Mouse (Mus musculus) gastrocnemius, postnatal 25 days (tissue): ENCODE results near the gene Rfx2. TPM values are rescaled to one million over a fixed set of nuclear protein-coding genes. Genes with fewer than 3 reads are reported as not detected.

Experiments
- DNase-seq: peaks from one replicate; pipeline ENCODE4 v3.0.0; 2022
- total RNA-seq, 2 experiments: library from RNA; stranded (reverse); gene quantifications; 1 replicate in 1 of 2; 2 replicates in 1 of 2; pipeline ENCODE4 v1.2.3; 2021

Gene Rfx2
- total RNA-seq, 2 experiments from 2014 or later: 3.0 to 4.1 TPM

DNA sequence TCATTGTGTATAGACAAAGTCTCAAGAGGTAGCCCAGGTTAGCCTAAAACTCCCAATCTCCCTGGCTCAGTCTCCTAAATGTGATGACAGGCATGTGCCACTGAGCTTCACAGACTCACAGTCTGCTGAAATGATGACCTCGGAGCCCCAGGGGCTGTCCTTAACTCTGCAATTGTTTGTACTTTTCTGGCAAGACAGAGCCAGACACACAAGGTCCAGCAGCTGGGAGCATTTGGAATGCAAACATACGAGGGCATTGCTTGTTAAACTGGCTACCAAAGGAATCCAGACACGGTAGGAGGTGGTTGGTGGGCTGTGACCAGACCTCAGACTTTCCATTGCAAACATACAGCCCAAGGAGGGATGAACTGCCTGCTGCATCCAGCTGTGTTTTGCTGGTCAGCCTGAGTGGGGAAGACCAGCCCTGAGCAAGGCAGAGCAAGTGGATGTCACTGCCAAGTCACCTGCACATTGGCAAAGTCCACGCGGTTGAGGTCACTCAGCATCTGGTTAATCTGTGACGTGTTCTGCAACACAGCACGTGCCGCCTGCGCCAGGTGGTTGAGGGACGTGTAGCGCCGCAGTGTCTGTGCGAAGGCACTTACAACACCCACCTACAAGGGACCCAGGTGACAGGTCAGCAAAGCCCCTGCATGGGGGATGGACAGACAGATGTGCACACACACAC lies 50.4 kb downstream of the Rfx2 start:
- no peak for DNase-seq

DNA sequence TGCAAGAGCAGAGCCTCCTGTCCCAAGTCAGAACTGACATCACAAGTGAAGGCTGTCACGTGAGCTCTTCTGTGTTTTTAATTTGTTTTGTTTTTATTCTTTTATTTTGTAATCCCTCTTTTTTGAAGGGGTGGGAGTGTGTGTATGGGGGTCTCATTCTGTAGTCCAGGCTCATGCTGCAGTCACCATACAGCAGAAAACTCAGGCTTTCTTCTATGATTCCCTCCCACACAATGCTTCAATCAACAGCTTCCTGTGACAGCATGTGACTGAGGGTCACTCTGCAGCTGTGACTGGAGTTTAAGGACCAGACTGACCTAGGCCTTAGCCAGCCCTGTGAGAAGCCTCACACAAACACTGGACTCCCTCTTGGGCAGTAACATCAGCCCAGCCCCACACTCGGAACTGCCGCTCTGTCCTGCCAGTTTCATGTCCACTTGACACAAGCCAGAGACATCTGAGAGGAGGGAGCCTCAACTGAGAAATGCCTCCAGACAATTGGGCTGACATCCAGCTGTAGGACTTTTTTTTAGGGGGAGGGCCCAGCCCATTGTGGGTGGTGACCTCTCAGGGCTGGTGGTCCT lies 51.9 kb downstream of the Rfx2 start:
- no peak for DNase-seq

DNA sequence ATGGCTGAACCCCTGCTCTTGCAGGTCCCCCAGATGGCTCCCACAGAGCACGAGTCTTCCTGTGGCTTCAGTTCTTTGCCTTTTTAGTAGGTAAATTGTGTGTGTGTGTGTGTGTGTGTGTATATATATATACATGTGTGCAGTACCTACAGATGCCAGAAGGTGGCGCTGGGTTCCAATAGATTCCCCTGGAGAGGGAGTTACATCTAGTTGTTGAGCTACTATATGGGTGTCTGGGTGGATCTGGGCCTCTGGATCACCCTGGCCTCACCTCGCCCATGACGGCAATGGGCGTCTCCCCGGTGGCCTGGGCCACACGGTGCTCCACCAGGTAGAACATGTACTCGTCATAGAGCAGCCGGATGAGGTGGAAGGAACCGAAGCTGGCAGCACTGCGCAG lies 53.2 kb downstream of the Rfx2 start:
- DNase-seq: no peak

DNA sequence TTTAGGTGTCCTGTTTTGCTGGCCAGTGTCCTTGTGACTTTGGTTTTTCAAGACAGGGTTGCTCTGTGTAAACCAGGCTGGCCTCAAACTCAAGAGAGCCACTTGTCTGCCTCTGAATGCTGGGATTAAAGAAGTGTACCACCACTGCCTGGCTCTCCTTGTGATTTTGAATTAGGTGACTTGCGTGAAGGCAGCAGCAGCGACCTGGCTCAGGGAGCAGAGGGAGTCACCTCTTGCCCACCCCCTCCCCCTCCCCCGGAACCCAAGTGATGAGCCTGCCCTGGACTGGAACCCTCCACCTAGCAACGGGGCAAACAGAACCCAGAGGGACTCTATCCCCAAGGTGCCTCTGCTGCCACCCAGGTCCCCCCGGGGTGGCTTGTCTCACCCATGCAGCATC lies 60.9 kb downstream of the Rfx2 start, which contains the start of gene Prr22:
TSS of gene Prr22 (plus strand) at position 301 of the 400 bp plus-strand sequence.
- DNase-seq: no peak

DNA sequence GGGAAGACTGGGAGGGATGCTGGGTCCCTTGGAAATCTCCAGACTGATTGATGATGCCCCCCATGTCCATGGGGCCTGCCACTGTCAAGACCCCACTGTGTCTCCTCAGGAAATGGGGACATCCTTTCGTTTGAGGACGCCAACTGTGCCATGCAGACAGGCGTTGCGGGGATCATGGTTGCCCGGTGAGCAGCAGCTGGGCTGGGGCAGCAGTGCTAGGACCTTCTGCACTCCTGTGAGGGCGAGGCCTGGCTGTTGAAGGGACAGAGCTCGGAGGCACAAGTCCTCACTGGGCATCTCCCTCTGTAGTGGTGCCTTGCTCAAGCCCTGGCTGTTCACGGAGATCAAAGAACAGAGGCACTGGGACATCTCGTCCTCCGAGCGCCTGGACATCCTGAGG lies 61.9 kb downstream of the Rfx2 start:
- no peak for DNase-seq

DNA sequence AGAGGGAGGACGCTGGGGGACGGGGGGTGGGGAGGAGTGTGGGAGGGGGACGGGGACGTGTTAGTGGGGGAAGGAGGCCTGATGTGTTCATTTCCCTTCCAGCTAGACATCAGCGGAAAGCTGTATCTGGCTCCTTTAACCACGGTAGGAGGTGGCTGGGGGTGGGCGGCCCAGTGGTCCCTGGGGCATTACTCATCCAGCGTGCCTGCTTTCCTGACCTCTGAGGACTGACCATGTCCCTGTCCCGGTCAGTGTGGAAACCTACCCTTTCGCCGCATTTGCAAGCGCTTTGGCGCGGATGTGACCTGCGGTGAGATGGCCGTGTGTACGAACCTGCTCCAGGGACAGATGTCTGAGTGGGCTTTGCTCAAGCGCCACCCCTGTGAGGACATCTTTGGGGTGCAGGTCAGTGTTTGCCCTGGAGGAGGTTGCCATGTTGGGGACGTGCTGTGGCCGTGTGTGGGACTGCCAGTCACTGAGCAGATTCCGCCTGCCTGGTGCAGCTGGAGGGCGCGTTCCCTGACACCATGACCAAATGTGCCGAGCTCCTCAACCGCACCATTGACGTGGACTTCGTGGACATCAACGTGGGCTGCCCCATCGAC lies 63.2 kb downstream of the Rfx2 start:
- DNase-seq: no peak

DNA sequence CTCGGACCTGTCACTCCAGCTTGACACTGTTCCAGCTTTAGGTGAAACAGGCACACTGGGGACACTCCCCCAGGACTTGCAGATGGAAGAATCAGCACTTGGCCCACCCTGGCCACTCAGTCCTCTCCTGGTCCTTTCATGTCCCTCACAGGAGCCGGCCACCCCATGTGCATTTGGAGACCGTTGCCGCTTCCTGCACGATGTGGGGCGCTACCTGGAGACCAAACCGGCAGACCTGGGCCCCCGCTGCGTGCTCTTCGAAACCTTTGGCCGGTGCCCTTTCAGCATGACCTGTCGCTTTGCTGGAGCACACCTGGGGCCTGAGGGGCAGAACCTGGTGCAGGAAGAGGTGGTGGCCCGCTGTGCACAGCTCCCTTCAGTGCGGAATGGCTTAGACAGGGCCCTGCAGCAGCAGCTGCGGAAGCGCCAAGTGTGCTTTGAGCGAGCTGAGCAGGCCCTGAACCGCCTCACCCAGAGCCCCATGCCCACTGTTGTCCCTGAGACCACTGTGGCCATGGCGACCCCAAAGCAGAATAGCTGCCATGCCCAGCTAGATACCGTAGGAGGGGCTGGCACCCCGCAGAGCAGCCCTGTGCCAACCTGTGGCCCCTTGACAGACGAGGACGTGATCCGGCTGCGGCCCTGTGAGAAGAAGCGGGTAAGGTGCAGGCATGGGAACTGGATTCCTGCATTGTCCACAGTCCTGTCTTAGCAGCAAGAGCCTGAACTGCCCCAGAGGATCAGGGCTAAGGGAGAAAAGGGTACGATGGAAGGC lies 64.0 kb downstream of the Rfx2 start:
- DNase-seq: no peak

DNA sequence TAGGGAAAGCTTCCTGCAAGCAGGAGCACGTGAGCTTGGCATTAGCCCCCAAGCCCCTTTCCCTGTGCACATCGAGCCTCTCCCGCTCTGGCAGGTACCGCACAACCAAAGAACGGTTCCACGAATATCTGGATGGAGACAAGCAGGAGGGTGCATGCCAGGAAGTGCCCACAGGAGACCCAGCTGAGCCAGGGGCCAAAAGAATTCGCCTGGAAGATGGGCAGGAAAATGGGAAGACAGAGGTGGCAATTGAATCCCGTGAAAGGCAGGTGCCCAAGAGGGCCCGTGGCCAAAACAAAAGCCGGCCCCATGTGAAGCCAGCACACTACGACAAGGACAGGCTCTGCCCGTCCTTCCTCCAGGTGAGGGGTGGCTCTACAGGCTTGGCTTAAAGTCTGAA lies 65.4 kb downstream of the Rfx2 start:
- DNase-seq: no peak

DNA sequence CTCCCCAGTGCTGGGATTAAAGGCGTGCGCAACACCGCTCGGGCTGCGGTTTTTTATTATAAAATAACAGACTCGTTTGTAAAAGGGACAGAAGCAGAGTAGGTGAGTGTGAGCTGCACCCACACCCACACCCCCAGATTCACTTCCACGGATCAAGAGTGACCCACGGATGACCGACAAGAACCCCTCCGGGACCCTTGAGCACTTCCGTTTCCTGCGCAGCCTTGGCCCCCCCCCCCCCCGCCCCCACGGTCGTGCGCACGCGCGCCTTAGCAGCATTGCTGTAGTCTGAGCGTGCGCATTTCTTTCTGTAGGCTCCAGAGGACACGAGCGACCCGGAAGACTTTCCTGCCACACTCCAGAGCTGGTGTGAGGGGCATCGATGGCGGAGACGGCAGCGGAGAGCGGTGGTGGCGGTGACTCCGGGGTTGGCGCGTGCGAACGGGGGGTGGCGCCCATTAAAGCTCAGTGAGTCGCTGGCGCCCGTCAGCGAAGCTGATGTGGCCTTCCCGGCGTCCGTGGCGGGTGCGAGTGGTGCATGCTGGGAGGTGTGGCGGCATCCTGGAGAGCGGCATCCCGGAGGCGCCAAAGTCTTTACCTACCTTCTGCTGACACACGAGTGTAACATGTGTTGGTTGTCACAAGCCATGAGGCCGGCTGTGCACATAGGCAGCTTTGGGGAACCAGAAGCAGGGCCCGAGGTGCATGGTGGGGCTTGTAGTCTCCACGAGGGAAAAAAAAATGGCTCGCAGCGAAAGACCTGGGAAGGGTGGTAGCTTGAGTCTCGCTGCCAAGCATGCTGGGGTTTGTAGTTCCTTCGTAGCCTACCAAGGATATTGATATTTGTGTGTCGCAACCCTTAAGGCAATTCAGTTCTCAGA lies 66.1 kb downstream of the Rfx2 start, which contains the start of gene Dus3l:
TSS of gene Dus3l (plus strand) at position 284 of the 881 bp plus-strand sequence.
- DNase-seq: peak; percentile 88

DNA sequence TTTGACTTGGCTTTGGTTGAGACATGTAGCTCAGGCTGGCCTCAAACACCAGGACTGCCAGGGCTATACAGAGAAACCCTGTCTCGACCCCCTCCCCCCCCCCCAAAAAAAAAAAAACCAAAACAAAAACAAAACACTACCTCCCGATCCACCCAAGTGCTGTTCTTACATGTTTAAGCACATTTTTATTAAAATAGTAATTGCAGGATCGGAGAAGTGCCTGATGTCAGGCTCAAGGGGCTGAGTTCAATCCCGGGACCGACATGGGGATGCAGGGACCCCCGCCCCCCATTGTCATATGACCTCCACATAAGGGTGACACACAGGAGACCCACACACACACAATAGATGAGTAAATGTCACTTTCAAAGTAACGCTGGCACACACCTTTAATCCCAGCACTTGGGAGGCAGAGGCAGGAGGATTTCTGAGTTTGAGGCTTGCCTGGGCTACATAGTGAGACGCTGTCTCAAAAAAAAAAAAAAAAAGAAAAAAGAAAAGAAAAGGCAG lies 67.0 kb downstream of the Rfx2 start:
- no peak for DNase-seq

DNA sequence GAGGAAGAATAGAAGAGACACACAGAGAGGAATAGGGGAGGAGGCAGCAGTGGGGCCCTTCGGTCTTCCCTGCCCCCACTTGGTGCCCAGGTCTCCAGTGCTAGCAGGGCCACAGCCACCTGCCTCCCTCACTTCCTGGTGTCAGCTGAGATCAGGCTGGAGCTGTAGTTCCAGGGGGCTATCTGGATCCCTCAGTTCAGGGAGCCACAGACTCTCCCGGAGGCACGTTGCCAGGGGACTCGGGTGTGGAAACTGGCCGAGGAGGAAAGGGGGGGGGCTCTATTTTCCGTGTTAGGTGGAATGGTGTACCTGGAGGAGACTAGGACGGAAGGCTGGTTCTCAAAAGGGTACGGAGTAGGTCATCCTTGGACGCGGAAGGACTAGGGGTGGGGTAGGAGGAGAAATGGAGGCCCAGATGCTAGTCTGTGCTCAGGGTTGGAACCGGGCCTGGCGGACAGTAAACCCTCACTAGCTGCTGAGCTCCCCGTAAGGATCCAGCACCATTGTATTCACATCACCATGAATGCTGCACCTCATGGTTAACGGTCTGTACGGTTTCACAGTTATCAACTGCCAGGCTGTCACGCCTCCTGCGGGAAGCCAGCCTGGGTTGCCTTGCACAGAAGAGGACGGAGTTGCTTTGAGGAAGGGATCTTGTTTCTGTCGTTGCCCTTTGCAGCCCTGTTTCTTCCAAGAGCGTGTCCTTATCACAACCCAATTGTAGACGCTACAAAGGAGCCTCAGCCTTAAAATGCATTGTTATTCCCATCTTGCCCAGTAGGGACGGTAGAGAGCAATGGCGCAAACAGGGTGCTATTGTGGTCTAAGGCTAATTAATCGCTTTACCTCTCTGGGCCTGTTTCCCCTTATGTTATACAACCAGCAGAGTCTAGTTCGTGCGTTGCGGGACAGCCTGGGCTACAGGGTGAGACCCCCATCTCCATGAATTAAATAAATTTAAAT lies 67.8 kb downstream of the Rfx2 start:
- DNase-seq: no peak

DNA sequence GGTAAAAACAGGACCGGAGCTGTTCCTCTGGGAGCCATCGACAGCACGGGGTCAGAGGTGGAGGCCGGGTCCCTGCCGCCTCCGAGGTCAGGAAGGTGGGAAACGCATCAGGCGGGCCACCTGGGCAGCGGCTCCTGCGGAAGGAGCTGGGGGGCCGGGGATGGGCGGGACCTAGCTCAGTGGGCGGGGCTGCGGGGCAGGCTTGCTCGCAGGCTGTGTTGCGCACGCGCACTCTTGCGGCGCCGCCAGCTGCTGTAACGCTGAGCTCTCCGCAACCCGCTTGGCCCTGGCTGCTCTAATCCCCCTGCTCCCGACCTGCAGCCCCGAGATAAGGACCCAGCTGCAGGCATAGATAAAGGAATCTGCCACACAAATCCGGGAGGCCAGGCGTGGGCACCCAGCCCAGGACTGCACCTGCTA lies 68.8 kb downstream of the Rfx2 start:
- peak; percentile 86 for DNase-seq

DNA sequence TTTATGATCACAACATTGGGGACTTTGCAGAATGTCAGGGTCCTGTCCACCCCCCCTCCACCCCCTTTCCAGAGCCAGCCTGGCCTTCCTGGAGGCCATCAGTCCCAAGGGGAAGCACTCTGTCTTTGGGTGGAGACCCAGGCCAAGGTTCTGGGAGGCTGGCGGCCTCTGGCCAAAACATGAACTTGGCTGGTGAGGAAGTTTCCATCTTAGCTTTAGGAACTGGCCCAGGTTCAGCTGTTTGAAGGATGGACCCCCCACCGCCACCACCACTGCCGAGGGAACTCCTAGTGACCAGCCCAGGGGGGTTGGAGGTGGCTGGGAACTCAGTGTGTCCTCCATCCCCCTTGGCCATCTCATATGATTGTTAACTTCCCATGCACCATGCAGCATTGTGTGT lies 69.7 kb downstream of the Rfx2 start:
- DNase-seq: no peak

DNA sequence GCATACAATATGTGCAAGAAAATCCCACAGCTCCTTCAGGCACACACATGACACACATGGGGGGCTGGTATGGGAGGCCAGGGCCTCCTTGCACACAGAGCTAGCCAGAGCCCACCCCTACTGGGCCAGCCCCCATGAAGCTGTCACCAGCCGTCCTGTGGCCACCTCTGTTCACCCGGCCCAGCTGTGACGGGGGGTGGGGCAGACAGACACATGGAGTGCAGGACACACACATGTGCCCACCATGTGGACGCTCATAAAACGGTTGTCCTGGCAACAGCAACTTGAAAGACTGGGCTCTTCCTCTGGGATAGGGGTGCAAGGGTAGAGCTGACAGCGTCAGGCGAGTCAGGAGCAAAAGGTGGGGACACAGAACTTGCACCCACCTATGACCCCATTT lies 71.6 kb downstream of the Rfx2 start:
- no peak for DNase-seq

DNA sequence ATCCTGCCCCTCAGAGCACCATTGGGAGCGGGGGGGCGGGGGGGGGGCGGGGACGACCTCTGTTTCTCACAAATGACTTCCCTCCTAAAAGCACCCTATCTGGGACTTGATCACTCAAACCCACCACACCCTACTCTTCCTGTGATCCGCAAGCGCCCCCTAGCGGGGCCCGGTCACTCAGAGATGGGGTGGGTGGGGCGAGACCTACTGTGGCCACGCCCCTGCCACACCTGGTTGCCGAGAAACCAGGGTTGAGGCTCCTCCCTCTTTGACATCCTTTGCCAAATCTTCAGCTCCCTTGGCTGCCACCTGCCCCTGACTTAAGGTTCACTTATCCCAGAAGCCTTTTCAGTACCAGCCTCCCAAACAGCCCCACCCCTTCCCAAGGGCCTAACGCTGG lies 72.7 kb downstream of the Rfx2 start:
- peak; percentile 55 for DNase-seq

DNA sequence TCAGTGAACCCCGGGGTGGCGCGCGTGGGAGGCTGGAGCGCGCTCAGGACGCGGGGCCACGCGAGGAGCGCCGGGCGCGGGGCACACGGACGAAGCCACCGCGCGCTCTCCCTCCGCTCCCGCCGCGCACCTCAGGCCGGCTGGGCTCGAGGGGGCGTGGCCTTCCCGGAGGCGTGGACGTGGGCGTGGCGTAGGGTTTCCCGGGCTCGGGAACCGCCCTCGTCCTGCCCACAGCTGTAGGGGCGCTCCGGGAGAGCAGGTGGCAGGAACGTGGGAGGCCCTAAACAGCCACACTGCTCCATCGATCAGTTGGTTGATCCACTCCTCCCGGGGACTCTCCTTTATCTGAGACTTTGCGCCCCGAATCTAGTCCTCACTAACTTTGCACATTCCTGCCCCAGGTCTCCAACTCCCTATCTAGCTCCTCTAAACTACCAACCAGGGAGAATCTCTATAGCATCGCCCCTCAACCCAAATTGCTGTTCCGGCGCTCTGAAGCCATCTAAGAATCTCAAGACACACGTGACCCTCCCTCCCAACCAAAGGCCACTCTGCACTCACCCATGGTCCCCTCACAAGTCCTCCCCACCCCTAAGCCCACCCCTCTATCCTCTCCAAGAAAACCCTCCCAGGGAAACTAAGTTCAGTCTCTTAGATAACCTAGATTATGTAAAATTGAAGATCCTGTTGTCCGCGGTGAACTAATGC lies 73.2 kb downstream of the Rfx2 start, which contains the start of gene Nrtn:
TSS of gene Nrtn (minus strand) at position 115 of the 708 bp plus-strand sequence.
- DNase-seq: peak; percentile 71

DNA sequence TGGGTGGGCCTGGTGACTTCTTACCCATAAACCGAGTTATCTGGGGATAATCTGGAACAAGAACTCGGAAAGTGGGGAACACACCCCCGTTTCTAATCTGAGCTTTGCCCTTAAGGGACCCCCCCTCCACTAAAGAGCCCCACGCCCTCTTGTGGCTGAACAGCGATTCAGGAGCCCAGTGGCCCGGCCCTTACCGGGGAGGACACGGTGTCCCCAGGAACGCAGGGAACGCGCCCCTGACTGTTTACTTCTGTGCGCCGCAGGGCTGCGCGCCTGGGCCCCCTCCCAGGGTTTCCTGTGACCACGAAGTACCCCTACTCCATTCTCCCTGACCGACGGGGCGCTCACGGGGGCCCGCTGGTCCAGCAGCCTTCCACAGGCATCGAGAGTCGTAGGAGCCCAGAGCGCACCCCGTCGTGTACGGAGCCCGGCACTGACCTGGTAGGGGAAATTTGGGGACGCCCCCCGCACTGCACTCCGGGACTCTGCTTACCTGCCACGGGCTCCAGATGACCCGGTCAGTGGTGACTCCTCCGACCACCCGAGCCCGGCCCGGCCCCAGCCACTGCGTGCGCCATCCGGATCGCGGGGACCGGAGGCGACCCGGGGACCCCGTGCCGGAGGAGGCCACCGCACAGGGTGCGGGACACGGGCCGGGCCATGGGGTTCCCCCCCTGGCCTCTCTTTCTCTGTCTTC lies 74.0 kb downstream of the Rfx2 start:
- DNase-seq: no peak

DNA sequence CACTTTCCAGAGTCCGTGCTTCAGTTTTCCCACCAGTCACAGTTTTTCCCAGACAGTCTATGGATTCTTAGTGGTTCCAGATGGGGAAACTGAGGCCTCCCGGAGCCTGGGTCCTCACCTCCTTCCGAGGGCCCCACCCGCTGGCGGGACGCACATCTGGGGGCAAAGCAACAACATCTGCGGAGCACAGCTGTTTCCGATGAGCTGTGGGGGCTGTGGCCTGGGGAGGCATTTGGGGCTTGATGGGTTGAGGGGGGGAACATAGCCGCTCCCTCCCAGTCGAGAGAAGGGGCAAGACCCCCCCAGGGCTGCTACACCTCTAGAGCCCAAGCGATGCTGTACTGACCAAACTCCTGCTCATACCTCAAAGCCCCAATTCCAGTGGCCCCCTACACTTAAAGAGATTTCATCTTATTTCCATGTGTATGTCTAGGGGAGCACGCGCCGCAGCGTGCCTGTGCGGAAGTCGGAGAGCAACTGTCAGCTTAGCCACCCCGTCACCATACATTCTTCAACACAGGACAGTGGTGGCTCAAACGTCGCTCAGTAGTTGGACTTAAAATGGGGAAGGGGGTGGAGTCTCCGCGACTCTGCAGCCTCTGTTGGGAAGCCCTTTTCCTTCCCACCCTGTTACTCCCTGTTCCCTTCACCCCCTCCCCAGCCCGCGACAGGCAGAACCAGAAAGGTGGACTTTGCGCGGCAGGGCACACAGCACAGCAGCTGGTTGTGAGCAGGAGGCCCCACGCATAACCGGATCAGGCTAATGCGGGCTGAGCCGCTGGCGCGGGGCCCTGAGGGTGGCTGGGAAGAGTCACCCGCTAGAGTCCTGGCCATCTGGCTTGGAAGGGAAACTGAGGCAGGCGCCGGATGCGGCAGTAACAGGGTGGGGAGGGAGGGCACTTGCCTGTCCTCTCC lies 76.3 kb downstream of the Rfx2 start:
- DNase-seq: no peak
